Mouse (Mus musculus) liver, embryonic 13.5 days (tissue): Measurements from ENCODE around the gene Tssc4. TPM values are rescaled to one million over a fixed set of nuclear protein-coding genes. Genes with fewer than 3 reads are reported as not detected.

Source experiments
- ATAC-seq: fragments of 200-750 bp; cut with Nextera tagmentation; 2 replicates; pipeline ENCODE4 v1.8.0; 2017; ENCODE audit warnings: low read depth, mild to moderate bottlenecking, moderate number of reproducible peaks, moderate library complexity
- DNase-seq: peaks from one replicate; pipeline ENCODE4 v3.0.0; 2022
- H3K27ac ChIP-seq: fragments of 300-500 bp; sonication (generic); 2 replicates; pipeline ENCODE4 v1.5.1; 2015; ENCODE audit warnings: moderate library complexity, mild to moderate bottlenecking, inconsistent platforms
- H3K27me3 ChIP-seq: fragments of 300-500 bp; sonication (generic); 2 replicates; pipeline ENCODE4 v1.6.1; 2015; ENCODE audit warnings: mild to moderate bottlenecking, inconsistent platforms
- H3K36me3 ChIP-seq: fragments of 300-500 bp; sonication (generic); 2 replicates; pipeline ENCODE4 v1.6.1; 2015; ENCODE audit warnings: mild to moderate bottlenecking, inconsistent platforms
- H3K4me1 ChIP-seq: fragments of 300-500 bp; sonication (generic); replicated peaks from 2 replicates; pipeline ENCODE4 v1.6.1; 2015; ENCODE audit warnings: inconsistent platforms
- H3K4me2 ChIP-seq: fragments of 300-500 bp; sonication (generic); 2 replicates; pipeline ENCODE4 v1.6.1; 2015; ENCODE audit warnings: inconsistent platforms, mild to moderate bottlenecking, moderate library complexity
- H3K4me3 ChIP-seq: fragments of 300-500 bp; sonication (generic); replicated peaks from 2 replicates; pipeline ENCODE4 v1.5.1; 2015; ENCODE audit warnings: mild to moderate bottlenecking, inconsistent platforms
- H3K9ac ChIP-seq: fragments of 300-500 bp; sonication (generic); 2 replicates; pipeline ENCODE4 v1.6.1; 2015; ENCODE audit warnings: mild to moderate bottlenecking, inconsistent platforms
- H3K9me3 ChIP-seq: fragments of 300-500 bp; sonication (generic); replicated peaks from 2 replicates; pipeline ENCODE4 v1.6.1; 2016; ENCODE audit warnings: inconsistent platforms
- WGBS: fragments of 180-500 bp; shearing (Covaris S2); methylation state at CpG from one replicate; pipeline ENCODE4 v1.1.7; 2015; ENCODE audit not compliant: insufficient replicate concordance; 5-methylcytosine and 5-hydroxymethylcytosine counted together
- polyA plus RNA-seq: library from polyadenylated mRNA; unstranded; fragments of >200 nt; fragmentation: Nextera tagmentation; extraction: Ambion mirVana; gene quantifications from 2 replicates; pipeline ENCODE4 v1.2.1, GENCODE M21; 2015

Gene Tssc4
- polyA plus RNA-seq, 1 experiment from 2014 or later, result 45.3 TPM

DNA sequence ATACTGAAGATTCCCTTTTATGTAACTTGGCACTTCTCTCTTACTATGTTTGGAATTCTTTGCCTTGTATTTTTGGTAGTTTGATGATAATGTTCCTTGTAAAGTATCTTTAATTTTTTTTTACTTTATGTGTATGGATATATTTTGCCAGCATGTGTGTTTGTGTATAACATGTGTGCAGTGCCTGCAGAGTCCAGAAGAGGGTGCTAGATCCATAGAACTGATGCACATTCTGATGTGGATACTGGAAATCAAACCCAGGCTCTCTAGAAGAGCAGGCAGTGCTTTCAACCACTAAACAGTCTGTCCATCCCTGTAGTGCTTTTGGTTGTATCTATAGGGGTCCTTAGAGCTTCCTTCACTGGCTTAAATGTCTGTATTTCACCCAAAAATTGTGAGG is 45.7 kb downstream of the Tssc4 start:
- Histone ChIP-seq H3K4me3 (no peak overlapping the region), H3K27ac (no peak overlapping the region), H3K4me2 (no peak overlapping the region), H3K27me3 (peaks cover 8% of the 10 kb centered on the region), H3K36me3 (no peaks in the 10 kb centered on the region), H3K9ac (no peak overlapping the region), H3K4me1 (no peaks in the 10 kb centered on the region), H3K9me3 (no peaks in the 10 kb centered on the region)
- DNase-seq, result no peak
- ATAC-seq, result no peak

DNA sequence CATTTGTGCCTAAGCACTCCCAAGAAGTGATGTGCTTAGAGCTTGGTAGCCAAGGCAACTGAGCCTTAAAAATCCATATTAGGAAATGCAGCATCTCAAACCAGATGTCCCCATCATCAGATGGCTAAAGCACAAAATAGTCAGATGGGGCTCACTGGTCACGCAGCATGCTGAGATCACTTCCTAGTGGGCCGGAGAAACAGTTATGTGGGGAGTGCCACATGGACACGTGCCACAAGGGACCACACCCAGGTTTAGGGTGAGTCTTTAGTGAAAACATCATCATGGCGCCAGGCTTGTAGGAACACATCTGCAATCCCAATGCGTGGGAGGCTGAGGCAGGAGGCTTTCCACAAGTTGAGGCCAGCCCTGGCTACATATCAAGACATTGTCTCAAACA is 47.5 kb downstream of the Tssc4 start:
- H3K4me1 ChIP-seq, result 0 out of 2 replicates have a peak, but pooled peaks cover 6% of the 10 kb centered on the region
- WGBS, result 54% methylated on average over 5 of the region's 5 CpGs
- no peak for ATAC-seq
- no peak for DNase-seq
- H3K9me3 ChIP-seq, result no peaks in the 10 kb centered on the region
- no peak overlapping the region for H3K27ac ChIP-seq
- H3K4me2 ChIP-seq, result no peak overlapping the region
- H3K9ac ChIP-seq, result no peak overlapping the region
- no peak overlapping the region for H3K4me3 ChIP-seq
- H3K27me3 ChIP-seq, result no peaks in the 10 kb centered on the region
- H3K36me3 ChIP-seq, result no peaks in the 10 kb centered on the region

DNA sequence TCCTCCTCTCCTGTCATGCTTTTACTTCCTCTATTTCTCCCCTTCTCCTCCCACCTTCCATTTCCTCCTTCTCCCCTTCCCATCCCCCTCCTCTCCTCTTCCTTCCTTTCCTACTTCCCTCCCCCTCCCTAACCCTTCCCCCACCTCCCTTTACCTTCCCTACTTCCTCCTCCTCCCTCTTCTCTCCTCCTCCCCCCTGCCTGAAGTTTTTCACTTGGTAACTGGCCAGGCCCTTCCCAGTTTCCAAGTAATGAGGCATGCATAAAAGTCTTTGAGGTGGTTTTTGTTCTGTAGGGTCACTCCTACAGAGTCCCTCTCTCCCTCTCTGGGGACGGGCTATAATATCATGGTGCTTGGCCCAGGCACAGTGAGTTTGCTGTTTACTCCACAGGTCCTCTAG is 50.4 kb downstream of the Tssc4 start:
- DNase-seq (no peak), ATAC-seq (no peak)
- H3K9ac ChIP-seq, result no peak overlapping the region
- H3K27ac ChIP-seq, result no peak overlapping the region
- H3K4me2 ChIP-seq, result no peak overlapping the region
- 0 out of 2 replicates have a peak, but pooled peaks cover 3% of the 10 kb centered on the region for H3K27me3 ChIP-seq
- H3K36me3 ChIP-seq, result no peaks in the 10 kb centered on the region
- H3K4me3 ChIP-seq, result no peak overlapping the region
- H3K9me3 ChIP-seq, result no peaks in the 10 kb centered on the region
- H3K4me1 ChIP-seq, result 0 out of 2 replicates have a peak, but pooled peaks cover 6% of the 10 kb centered on the region
- 53% methylated on average over 1 of the region's 1 CpGs for WGBS

- ATAC-seq (no peak), DNase-seq (no peak)
- Histone ChIP-seq H3K4me1 (0 out of 2 replicates have a peak, but pooled peaks cover 6% of the 10 kb centered on the region), H3K9me3 (no peaks in the 10 kb centered on the region), H3K27ac (no peak overlapping the region), H3K9ac (no peak overlapping the region), H3K27me3 (0 out of 2 replicates have a peak, but pooled peaks cover 3% of the 10 kb centered on the region), H3K36me3 (no peaks in the 10 kb centered on the region), H3K4me2 (no peak overlapping the region), H3K4me3 (no peak overlapping the region)
- 45% methylated on average over 3 of the region's 3 CpGs for WGBS
Measured at GRCm38 (mm10) chr7:143119826-143120225, 50.8 kb downstream of the Tssc4 start.

Other genes with a start within 250 kb of the Tssc4 start
- not detected in 2 replicates for gene Th, start 138.1 kb upstream of the Tssc4 start, polyA plus RNA-seq
- 0.83 and 0.85 TPM in 2 replicates for gene Ascl2, start 100.0 kb upstream of the Tssc4 start, polyA plus RNA-seq
- gene Tspan32, start 64.2 kb upstream of the Tssc4 start, polyA plus RNA-seq, result 89.4 and 99.6 TPM in 2 replicates
- gene Cd81, start 16.5 kb upstream of the Tssc4 start, polyA plus RNA-seq, result 130 and 131 TPM in 2 replicates
- gene Trpm5, start 25.4 kb downstream of the Tssc4 start, polyA plus RNA-seq, result 0.73 and 0.75 TPM in 2 replicates
- gene Kcnq1, start 37.1 kb downstream of the Tssc4 start, polyA plus RNA-seq, result 0.27 and 0.57 TPM in 2 replicates